Mouse (Mus musculus) left cerebral cortex, adult 11 months (tissue): ENCODE measurements around the gene Cisd3.
"Not testable (repeated sequence)": the region's sequence is repeated elsewhere in the genome, so short reads cannot be mapped to it uniquely, and the experiment has no call there.

Experiments
- DNase-seq: peaks from one replicate; pipeline ENCODE4 v3.0.0; 2022; ENCODE audit warnings: low spot score

The Cisd3 gene

GRCm38 (mm10) chr11:97711200-97711900 lies 25.7 kb downstream of the Cisd3 start:
- DNase-seq, result no peak

- DNase-seq, result no peak
Measured at GRCm38 (mm10) chr11:97712286-97712685, 26.7 kb downstream of the Cisd3 start.

- no peak for DNase-seq
Measured at GRCm38 (mm10) chr11:97713896-97714295, 28.3 kb downstream of the Cisd3 start.

- DNase-seq, result no peak
Measured at GRCm38 (mm10) chr11:97714356-97714755, 28.7 kb downstream of the Cisd3 start.

GRCm38 (mm10) chr11:97714784-97715760 lies 29.4 kb downstream of the Cisd3 start:
- DNase-seq, result no peak

- no peak for DNase-seq
Measured at GRCm38 (mm10) chr11:97716021-97716420, 30.4 kb downstream of the Cisd3 start.

- DNase-seq, result no peak
Measured at GRCm38 (mm10) chr11:97717369-97718280, 32.0 kb downstream of the Cisd3 start.

GRCm38 (mm10) chr11:97718281-97718860 lies 32.7 kb downstream of the Cisd3 start:
- DNase-seq, result no peak

- no peak for DNase-seq
Measured at GRCm38 (mm10) chr11:97719041-97719440, 33.4 kb downstream of the Cisd3 start.

GRCm38 (mm10) chr11:97721338-97721737 lies 35.7 kb downstream of the Cisd3 start:
- no peak for DNase-seq

GRCm38 (mm10) chr11:97723709-97724108 lies 38.1 kb downstream of the Cisd3 start:
- DNase-seq, result no peak

- no peak for DNase-seq
Measured at GRCm38 (mm10) chr11:97728311-97728710, 42.7 kb downstream of the Cisd3 start.

- DNase-seq, result no peak
Measured at GRCm38 (mm10) chr11:97728730-97729129, 43.1 kb downstream of the Cisd3 start.

GRCm38 (mm10) chr11:97733689-97734088 lies 48.1 kb downstream of the Cisd3 start:
- DNase-seq, result no peak

- not testable (repeated sequence) for DNase-seq
Measured at GRCm38 (mm10) chr11:97734810-97735209, 49.2 kb downstream of the Cisd3 start.

- no peak for DNase-seq
Measured at GRCm38 (mm10) chr11:97736645-97737044, 51.0 kb downstream of the Cisd3 start.

GRCm38 (mm10) chr11:97737600-97737999 lies 52.0 kb downstream of the Cisd3 start:
- DNase-seq, result no peak
